Mouse (Mus musculus): Measurements from ENCODE around the gene Rpusd1. TPM values are rescaled to one million over a fixed set of nuclear protein-coding genes. Genes with fewer than 3 reads are reported as not detected.

Gene Rpusd1
- total and polyA plus RNA-seq, 3 experiments, result 8.2 to 23.9 TPM; not detected in 1

- Histone ChIP-seq H3K9ac (ENCODE audit: control insufficient read depth, low read depth, low read length, poor library complexity, severe bottlenecking) (no peak overlapping the region), H3K79me2 (ENCODE audit: control insufficient read depth, insufficient read depth, low read length, poor library complexity) (no peaks in the 10 kb centered on the region), H3K4me1 (ENCODE audit: control insufficient read depth in 1 of 2, insufficient read depth in 2 of 2, low read length in 2 of 2) (no peaks in the 10 kb centered on the region), H3K36me3 (ENCODE audit: control insufficient read depth in 1 of 2, insufficient read depth in 2 of 2, low read length in 2 of 2) (no peaks in the 10 kb centered on the region), H3K27me3 (ENCODE audit: control insufficient read depth in 1 of 2, insufficient read depth in 2 of 2, low read length in 2 of 2) (peaks cover 0 to 10% of the 10 kb centered on the region in 2 experiments; a peak in 3 of 4 replicates), H3K9me3 (replicated peaks; ENCODE audit: insufficient read depth, low read length) (no peaks in the 10 kb centered on the region), H3K4me3 (ENCODE audit: control insufficient read depth in 1 of 2, insufficient read depth in 1 of 2, low read depth in 2 of 2, low read length in 2 of 2) (no peak overlapping the region), H3K27ac (ENCODE audit: control insufficient read depth, low read depth, low read length) (no peak overlapping the region)
- no peak for DNase-seq (ENCODE audit: low read depth, low spot score)
- no peak for TF ChIP-seq SMC3 (IDR thresholded peaks at IDR 0.05; ENCODE audit: low read depth, low read length)
- no peak for TF ChIP-seq NELFE (IDR thresholded peaks at IDR 0.05; ENCODE audit: low read depth, low read length)
- no peak for TF ChIP-seq MYC (IDR thresholded peaks at IDR 0.05; ENCODE audit: low read depth, low read length)
- TF ChIP-seq RCOR1 (IDR thresholded peaks at IDR 0.05; ENCODE audit: low read depth, low read length), result no peak
- no peak for TF ChIP-seq SIN3A (IDR thresholded peaks at IDR 0.05; ENCODE audit: low read length)
- TF ChIP-seq POLR2AphosphoS5 (IDR thresholded peaks at IDR 0.05; ENCODE audit: borderline replicate concordance, low read depth, low read length), result no peak
- TF ChIP-seq KAT2A (conservative IDR thresholded peaks at IDR 0.05; ENCODE audit: low read depth, low read length), result no peak
- no peak for TF ChIP-seq MYB (IDR thresholded peaks at IDR 0.05; ENCODE audit: low read depth, low read length)
- TF ChIP-seq MAX (IDR thresholded peaks at IDR 0.05; ENCODE audit: low read length), result no peak
- no peak for TF ChIP-seq ZKSCAN1 (IDR thresholded peaks at IDR 0.05; ENCODE audit: low read depth, low read length)
- no peak for TF ChIP-seq POLR2AphosphoS2 (IDR thresholded peaks at IDR 0.05; ENCODE audit: low read length)
- no peak for TF ChIP-seq USF2 (IDR thresholded peaks at IDR 0.05; ENCODE audit: borderline replicate concordance in 1 of 2, insufficient read depth in 1 of 2, low read depth in 1 of 2, low read length in 2 of 2)
- no peak for TF ChIP-seq BHLHE40 (IDR thresholded peaks at IDR 0.05; ENCODE audit: borderline replicate concordance, low read depth, low read length)
- TF ChIP-seq E2F4 (IDR thresholded peaks at IDR 0.05; ENCODE audit: borderline replicate concordance, low read depth, low read length), result no peak
- TF ChIP-seq ZC3H11A (IDR thresholded peaks at IDR 0.05; ENCODE audit: low read depth, low read length), result no peak
- TF ChIP-seq TBP (IDR thresholded peaks at IDR 0.05; ENCODE audit: low read depth, low read length), result no peak
- no peak for TF ChIP-seq USF1 (IDR thresholded peaks at IDR 0.05; ENCODE audit: low read depth, low read length)
- TF ChIP-seq UBTF (IDR thresholded peaks at IDR 0.05; ENCODE audit: borderline replicate concordance, insufficient read depth, low read depth, low read length), result no peak
- no peak for TF ChIP-seq ZMIZ1 (IDR thresholded peaks at IDR 0.05; ENCODE audit: low read depth, low read length)
- no peak for TF ChIP-seq CHD1 (IDR thresholded peaks at IDR 0.05; ENCODE audit: low read depth, low read length)
Observed at GRCm38 (mm10) chr17:25756378-25757242, 29.1 kb downstream of the Rpusd1 start.

Measured in MEL (cell line).